Mouse (Mus musculus): ENCODE data around the gene Prune1. TPM values are rescaled to one million over a fixed set of nuclear protein-coding genes. Genes with fewer than 3 reads are reported as not detected.

Prune1 gene
- polyA plus RNA-seq, 1 experiment from 2014 or later = 77.6 TPM

DNA sequence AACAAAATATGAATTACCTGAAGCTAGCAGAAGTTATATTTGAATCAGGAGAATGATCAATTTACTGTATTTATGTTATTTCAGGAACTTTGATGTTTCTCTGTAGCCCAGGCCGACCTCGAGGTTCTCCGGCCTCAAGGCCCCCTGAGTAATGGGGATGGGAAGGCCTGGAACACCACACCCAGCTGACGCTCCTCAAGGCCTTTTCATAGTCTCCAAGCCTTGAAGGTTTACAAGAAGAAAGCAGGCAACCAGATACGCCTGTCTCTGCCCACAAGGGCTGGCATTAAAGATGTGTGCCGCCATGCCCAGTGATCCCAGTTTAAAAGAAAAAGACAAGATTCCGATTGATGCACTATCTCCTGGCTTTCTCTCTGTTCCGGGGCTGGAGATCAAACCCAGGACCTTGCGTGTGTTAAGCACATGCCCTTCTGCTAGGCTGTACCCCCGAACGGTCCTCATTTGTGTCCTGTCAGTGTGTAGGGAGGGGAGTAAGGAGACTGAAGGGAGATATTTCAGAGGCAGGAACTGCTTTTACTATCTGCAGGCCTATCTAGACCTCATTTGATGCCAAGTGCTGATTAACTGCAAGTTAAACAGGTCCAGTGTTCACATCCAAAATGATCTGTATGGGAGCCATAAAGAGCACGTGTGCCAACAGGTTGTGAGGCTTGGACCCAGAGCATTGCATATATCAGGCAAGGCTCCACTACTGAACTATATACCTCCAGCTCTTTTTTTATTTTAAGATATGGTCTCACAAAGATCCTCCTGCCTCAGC is 2.8 kb upstream of the Prune1 start:
- H3K9ac ChIP-seq (ENCODE audit: low read depth, low read length) = no peak overlapping the region
- 0 out of 2 replicates have a peak, but pooled peaks cover 6% of the 10 kb centered on the region for H3K36me3 ChIP-seq (ENCODE audit: control insufficient read depth, insufficient read depth, low read length)
- H3K4me3 ChIP-seq (ENCODE audit: low read length) = no peak overlapping the region
- H3K4me2 ChIP-seq (ENCODE audit: low read length) = peak overlapping the region; percentile 91
- WGBS = 89% methylated on average over 12 of the region's 12 CpGs
- no peak for ATAC-seq
- no peaks in the 10 kb centered on the region for H3K27me3 ChIP-seq (replicated peaks; ENCODE audit: control insufficient read depth, insufficient read depth, low read length)
- peaks cover 16% of the 10 kb centered on the region for H3K4me1 ChIP-seq (ENCODE audit: control insufficient read depth, insufficient read depth, low read depth, low read length)
- no peak overlapping the region for H3K27ac ChIP-seq (ENCODE audit: low read depth, low read length)
- no peaks in the 10 kb centered on the region for H3K9me3 ChIP-seq (ENCODE audit: control insufficient read depth, low read length)

DNA sequence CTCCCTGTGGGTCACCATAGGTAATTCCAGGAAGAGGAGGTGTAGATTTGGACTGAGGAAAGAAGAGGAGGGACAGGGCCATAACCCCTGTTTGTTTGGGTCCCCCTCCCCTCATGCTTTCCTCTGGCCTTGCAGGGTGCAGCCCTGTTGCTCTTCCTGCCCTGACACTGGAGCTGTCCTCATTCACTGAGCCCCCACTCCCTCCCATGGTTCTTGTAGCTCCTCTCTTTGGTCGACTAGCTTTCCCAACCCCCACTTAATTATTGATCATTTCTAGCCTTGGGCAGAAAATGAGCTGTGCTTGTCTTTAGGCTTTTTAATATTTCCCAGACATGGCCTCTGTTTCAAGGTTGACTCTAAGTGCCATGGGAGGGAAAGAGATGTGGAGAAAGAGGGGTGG is 2.2 kb upstream of the Prune1 start:
- no peak overlapping the region for H3K27ac ChIP-seq (ENCODE audit: low read depth, low read length)
- ATAC-seq = no peak

DNA sequence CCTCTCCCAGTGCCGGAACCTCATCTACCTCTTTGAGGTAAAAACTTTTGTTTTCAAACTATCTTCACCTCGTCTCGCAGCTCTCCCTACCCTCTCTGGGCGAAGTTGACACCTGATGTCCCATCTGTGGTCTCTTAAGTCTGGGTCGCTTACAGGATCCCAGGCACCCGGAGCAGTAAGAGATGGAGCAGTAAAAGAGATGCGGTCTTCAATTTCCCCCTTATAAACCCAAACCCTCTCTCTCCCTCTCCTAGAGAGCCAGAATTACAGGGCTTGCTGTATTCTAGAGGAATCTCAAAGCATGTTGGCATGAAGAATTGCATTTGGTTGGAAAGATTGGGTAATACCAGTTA is 1.7 kb upstream of the Prune1 start:
- Histone ChIP-seq H3K9ac (ENCODE audit: low read depth, low read length) (peak overlapping the region; percentile 85), H3K4me2 (ENCODE audit: low read length) (peak overlapping the region; percentile 91), H3K9me3 (ENCODE audit: control insufficient read depth, low read length) (no peaks in the 10 kb centered on the region), H3K4me3 (ENCODE audit: low read length) (peak overlapping the region; percentile 54), H3K36me3 (ENCODE audit: control insufficient read depth, insufficient read depth, low read length) (0 out of 2 replicates have a peak, but pooled peaks cover 4% of the 10 kb centered on the region), H3K4me1 (ENCODE audit: control insufficient read depth, insufficient read depth, low read depth, low read length) (peaks cover 18% of the 10 kb centered on the region), H3K27ac (ENCODE audit: low read depth, low read length) (peak overlapping the region; percentile 95), H3K27me3 (replicated peaks; ENCODE audit: control insufficient read depth, insufficient read depth, low read length) (no peaks in the 10 kb centered on the region)
- no peak for ATAC-seq
- 4% methylated on average over 7 of the region's 7 CpGs for WGBS

More for the DNA sequence above, 2.2 kb upstream of the Prune1 start:
- H3K9me3 ChIP-seq (ENCODE audit: control insufficient read depth, low read length) = no peaks in the 10 kb centered on the region
- H3K4me2 ChIP-seq (ENCODE audit: low read length) = peak overlapping the region; percentile 91
- H3K36me3 ChIP-seq (ENCODE audit: control insufficient read depth, insufficient read depth, low read length) = 0 out of 2 replicates have a peak, but pooled peaks cover 6% of the 10 kb centered on the region
- H3K4me3 ChIP-seq (ENCODE audit: low read length) = peak overlapping the region; percentile 54
- WGBS = 14% methylated on average over 1 of the region's 1 CpGs
- H3K4me1 ChIP-seq (ENCODE audit: control insufficient read depth, insufficient read depth, low read depth, low read length) = peaks cover 18% of the 10 kb centered on the region
- H3K9ac ChIP-seq (ENCODE audit: low read depth, low read length) = peak overlapping the region; percentile 85
- H3K27me3 ChIP-seq (replicated peaks; ENCODE audit: control insufficient read depth, insufficient read depth, low read length) = no peaks in the 10 kb centered on the region

DNA sequence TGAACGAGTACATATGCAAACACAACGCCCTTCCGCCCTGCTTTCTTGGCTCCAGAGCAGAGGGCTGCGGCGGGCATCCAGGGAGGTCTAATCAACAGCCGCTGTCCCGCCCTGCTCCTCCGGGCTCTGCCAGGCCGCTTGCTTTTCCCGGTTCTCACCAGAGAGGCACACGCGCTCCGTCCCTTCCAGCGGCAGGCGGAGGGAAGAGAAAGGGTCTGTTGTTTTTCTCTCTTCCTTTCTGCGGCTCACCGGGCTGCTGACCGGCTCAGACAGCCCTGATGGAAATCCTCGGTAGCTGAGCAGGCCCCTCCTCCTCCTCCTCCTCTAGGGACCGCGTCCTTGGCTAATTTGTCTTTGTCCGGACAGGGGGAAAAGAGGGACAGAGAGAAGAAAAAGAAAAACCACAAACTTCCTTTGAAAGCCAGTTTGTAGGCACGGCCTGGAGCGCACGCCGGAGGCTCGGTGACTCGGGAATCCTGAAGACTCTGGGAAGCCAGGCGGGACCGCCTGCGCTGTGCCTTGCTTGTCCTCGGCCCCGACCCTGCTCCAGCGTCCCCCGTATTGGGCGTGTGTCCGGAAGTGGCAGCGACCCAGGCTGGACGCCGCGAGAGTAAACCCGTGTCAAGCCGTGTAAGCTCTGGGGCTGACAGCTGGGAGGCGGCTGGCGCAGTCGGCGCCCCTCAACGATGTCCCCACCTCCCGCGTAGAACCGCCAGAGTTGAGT is 1.2 kb upstream of the Prune1 start:
- no peaks in the 10 kb centered on the region for H3K27me3 ChIP-seq (replicated peaks; ENCODE audit: control insufficient read depth, insufficient read depth, low read length)
- peak overlapping the region; percentile 85 for H3K9ac ChIP-seq (ENCODE audit: low read depth, low read length)
- H3K27ac ChIP-seq (ENCODE audit: low read depth, low read length) = peak overlapping the region; percentile 95
- H3K36me3 ChIP-seq (ENCODE audit: control insufficient read depth, insufficient read depth, low read length) = no peaks in the 10 kb centered on the region
- H3K4me3 ChIP-seq (ENCODE audit: low read length) = peak overlapping the region; percentile 54
- ATAC-seq = peak; percentile 63
- peaks cover 18% of the 10 kb centered on the region for H3K4me1 ChIP-seq (ENCODE audit: control insufficient read depth, insufficient read depth, low read depth, low read length)
- no peaks in the 10 kb centered on the region for H3K9me3 ChIP-seq (ENCODE audit: control insufficient read depth, low read length)
- H3K4me2 ChIP-seq (ENCODE audit: low read length) = peak overlapping the region; percentile 91
- WGBS = under 1% methylated on average over 49 of the region's 51 CpGs

DNA sequence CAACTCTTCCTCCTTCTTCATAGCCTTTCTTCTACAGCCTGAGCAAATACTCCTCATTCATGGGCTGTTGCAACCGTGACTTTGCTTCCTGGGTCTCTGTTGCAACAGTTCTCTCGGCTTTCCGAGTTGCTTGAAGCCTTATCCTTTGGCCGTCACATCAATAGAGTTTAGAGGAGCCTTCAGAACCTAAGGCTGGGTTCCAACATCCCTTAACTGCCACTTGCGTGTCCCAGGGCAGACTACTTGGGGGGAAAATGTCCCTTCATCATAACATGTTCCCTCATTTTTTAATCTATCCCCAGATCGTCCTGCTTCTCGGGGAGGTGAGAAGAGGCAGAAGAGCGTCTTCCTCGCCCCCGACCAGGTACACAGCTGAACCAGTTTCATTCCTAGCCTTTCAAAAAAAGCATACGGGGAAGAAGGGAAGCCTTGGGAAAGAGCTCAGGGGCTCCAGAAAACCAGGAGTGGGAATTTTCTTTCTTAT is 547 bp upstream of the Prune1 start:
- Histone ChIP-seq H3K4me3 (ENCODE audit: low read length) (peak overlapping the region; percentile 54), H3K9me3 (ENCODE audit: control insufficient read depth, low read length) (no peaks in the 10 kb centered on the region), H3K4me2 (ENCODE audit: low read length) (peak overlapping the region; percentile 91), H3K36me3 (ENCODE audit: control insufficient read depth, insufficient read depth, low read length) (no peaks in the 10 kb centered on the region), H3K27me3 (replicated peaks; ENCODE audit: control insufficient read depth, insufficient read depth, low read length) (no peaks in the 10 kb centered on the region), H3K27ac (ENCODE audit: low read depth, low read length) (peak overlapping the region; percentile 95), H3K9ac (ENCODE audit: low read depth, low read length) (peak overlapping the region; percentile 85), H3K4me1 (ENCODE audit: control insufficient read depth, insufficient read depth, low read depth, low read length) (peaks cover 18% of the 10 kb centered on the region)
- ATAC-seq = 0 out of 2 replicates have a peak, but pooled peaks have one; percentile 0
- WGBS = under 1% methylated on average over 11 of the region's 11 CpGs

DNA sequence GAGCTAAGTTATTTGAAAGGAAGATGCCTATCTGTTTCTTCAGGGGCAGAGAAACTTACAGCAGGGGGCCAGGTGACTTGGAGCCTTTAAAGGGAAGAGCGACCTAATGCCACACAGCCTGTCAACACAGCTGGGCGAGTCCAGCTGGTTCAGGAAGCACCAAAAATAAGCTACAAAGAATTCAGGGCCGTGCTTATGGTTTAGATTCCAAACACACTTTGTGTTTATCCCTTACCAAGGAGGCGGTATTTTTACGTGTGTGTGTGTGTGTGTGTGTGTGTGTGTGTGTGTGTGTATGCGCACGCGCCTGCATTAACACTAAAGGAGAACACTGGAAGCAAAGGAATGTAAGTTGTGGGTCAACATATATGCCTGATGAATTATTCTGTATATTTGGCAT is 1.1 kb downstream of the Prune1 start:
- peak overlapping the region; percentile 54 for H3K4me3 ChIP-seq (ENCODE audit: low read length)
- H3K9ac ChIP-seq (ENCODE audit: low read depth, low read length) = peak overlapping the region; percentile 91
- no peak for ATAC-seq
- 0 out of 2 replicates have a peak, but pooled peaks cover 2% of the 10 kb centered on the region for H3K36me3 ChIP-seq (ENCODE audit: control insufficient read depth, insufficient read depth, low read length)
- H3K27me3 ChIP-seq (replicated peaks; ENCODE audit: control insufficient read depth, insufficient read depth, low read length) = no peaks in the 10 kb centered on the region
- no peaks in the 10 kb centered on the region for H3K9me3 ChIP-seq (ENCODE audit: control insufficient read depth, low read length)
- H3K4me1 ChIP-seq (ENCODE audit: control insufficient read depth, insufficient read depth, low read depth, low read length) = peaks cover 18% of the 10 kb centered on the region
- H3K4me2 ChIP-seq (ENCODE audit: low read length) = peak overlapping the region; percentile 91
- peak overlapping the region; percentile 85 for H3K27ac ChIP-seq (ENCODE audit: low read depth, low read length)
- 24% methylated on average over 8 of the region's 8 CpGs for WGBS

DNA sequence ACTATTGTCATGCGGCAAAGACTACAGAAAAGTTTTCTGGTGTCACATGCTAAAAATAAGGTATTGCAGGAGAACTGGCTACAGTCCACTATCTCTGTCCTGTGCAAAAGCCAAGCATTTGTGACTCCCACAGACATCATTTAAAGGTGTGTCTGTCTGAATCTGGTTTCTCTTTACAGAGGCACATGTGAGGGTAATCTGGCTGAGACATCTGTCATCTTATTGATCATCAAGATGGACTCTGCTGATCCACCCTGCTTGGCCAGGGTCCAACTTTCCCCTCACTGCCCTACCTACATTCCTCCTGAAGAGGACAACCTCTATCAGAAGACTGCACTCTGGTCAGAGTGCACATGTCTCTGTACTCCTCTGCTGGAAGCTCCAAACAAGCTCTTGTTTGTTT is 4.7 kb downstream of the Prune1 start:
- 83% methylated on average over 1 of the region's 1 CpGs for WGBS

DNA sequence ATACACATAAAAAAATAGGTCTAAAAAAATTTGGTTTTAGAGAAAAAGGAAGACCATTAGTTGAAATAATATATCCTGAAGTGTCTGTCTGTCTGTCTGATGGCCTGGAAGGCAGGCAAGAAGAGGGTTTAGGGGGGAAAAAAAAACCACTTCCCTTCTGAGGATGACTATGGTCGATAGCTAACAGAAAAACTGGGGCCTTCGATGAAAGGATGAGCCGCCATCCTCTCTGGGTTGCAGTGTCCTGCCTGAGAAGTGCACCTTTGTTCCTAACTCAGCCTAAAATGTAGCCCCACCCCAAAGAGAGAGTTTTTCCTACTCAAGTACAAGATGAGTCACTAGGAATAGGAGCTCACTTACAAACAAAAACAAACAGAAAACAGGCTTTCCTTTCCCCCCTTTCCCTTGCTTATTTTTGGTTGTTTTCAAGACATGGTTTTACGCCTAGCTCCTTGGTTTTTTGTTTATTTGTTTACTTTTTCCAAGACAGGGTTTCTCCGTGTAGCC is 5.4 kb downstream of the Prune1 start:
- H3K27me3 ChIP-seq (replicated peaks; ENCODE audit: control insufficient read depth, insufficient read depth, low read length) = no peaks in the 10 kb centered on the region
- no peak for ATAC-seq
- H3K9ac ChIP-seq (ENCODE audit: low read depth, low read length) = no peak overlapping the region
- 76% methylated on average over 5 of the region's 5 CpGs for WGBS
- no peak overlapping the region for H3K4me2 ChIP-seq (ENCODE audit: low read length)
- H3K4me1 ChIP-seq (ENCODE audit: control insufficient read depth, insufficient read depth, low read depth, low read length) = peaks cover 5% of the 10 kb centered on the region
- H3K36me3 ChIP-seq (ENCODE audit: control insufficient read depth, insufficient read depth, low read length) = 0 out of 2 replicates have a peak, but pooled peaks cover 2% of the 10 kb centered on the region
- H3K27ac ChIP-seq (ENCODE audit: low read depth, low read length) = no peak overlapping the region
- H3K9me3 ChIP-seq (ENCODE audit: control insufficient read depth, low read length) = no peaks in the 10 kb centered on the region
- H3K4me3 ChIP-seq (ENCODE audit: low read length) = no peak overlapping the region

More for the DNA sequence above, 4.7 kb downstream of the Prune1 start:
- Histone ChIP-seq H3K4me3 (ENCODE audit: low read length) (no peak overlapping the region), H3K4me2 (ENCODE audit: low read length) (no peak overlapping the region), H3K27me3 (replicated peaks; ENCODE audit: control insufficient read depth, insufficient read depth, low read length) (no peaks in the 10 kb centered on the region), H3K36me3 (ENCODE audit: control insufficient read depth, insufficient read depth, low read length) (0 out of 2 replicates have a peak, but pooled peaks cover 2% of the 10 kb centered on the region), H3K4me1 (ENCODE audit: control insufficient read depth, insufficient read depth, low read depth, low read length) (peaks cover 5% of the 10 kb centered on the region), H3K9me3 (ENCODE audit: control insufficient read depth, low read length) (no peaks in the 10 kb centered on the region), H3K9ac (ENCODE audit: low read depth, low read length) (no peak overlapping the region), H3K27ac (ENCODE audit: low read depth, low read length) (no peak overlapping the region)
- no peak for ATAC-seq

DNA sequence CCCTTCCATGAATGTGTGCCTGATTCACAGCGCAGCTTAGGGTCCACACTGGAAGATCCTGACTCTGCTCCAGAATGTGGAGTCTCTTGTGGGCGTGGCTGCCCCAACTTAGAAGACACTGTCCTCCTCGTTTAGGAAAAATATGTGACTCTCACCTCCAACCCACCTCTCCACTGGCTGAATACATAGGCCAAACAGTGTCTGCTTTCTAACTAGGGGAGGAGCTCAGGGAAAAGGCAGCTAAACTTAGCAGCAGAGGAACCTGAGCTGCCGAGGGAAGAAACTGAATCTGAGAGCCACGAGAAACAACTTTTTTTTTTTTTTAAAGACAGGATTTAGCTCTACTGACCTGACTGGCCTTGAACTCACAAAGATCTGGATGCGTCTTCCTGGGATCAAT is 6.7 kb downstream of the Prune1 start:
- WGBS = 88% methylated on average over 6 of the region's 6 CpGs
- Histone ChIP-seq H3K9ac (ENCODE audit: low read depth, low read length) (no peak overlapping the region), H3K4me2 (ENCODE audit: low read length) (no peak overlapping the region), H3K4me3 (ENCODE audit: low read length) (no peak overlapping the region), H3K27ac (ENCODE audit: low read depth, low read length) (no peak overlapping the region), H3K36me3 (ENCODE audit: control insufficient read depth, insufficient read depth, low read length) (0 out of 2 replicates have a peak, but pooled peaks cover 2% of the 10 kb centered on the region), H3K9me3 (ENCODE audit: control insufficient read depth, low read length) (no peaks in the 10 kb centered on the region), H3K4me1 (ENCODE audit: control insufficient read depth, insufficient read depth, low read depth, low read length) (peaks cover 2% of the 10 kb centered on the region; the same call in 1 of the 2 replicates), H3K27me3 (replicated peaks; ENCODE audit: control insufficient read depth, insufficient read depth, low read length) (no peaks in the 10 kb centered on the region)
- no peak for ATAC-seq

Measured in hindbrain, embryonic 16.5 days (tissue).